Mouse (Mus musculus): ENCODE measurements around the gene Cmtm1. TPM values are rescaled to one million over a fixed set of nuclear protein-coding genes. Genes with fewer than 3 reads are reported as not detected.

The Cmtm1 gene
- total and polyA plus RNA-seq, 2 experiments from 2014 or later = not detected

- 1% methylated on average over 24 of the region's 24 CpGs for WGBS
- TF ChIP-seq EP300 (IDR thresholded peaks at IDR 0.05; ENCODE audit: low read depth) (no peak), CTCF (IDR thresholded peaks at IDR 0.05; ENCODE audit: low read depth) (0 out of 2 replicates have a peak, but pooled peaks have one; percentile 1)
Measured at GRCm38 (mm10) chr8:104341106-104341561, 31.2 kb upstream of the Cmtm1 start.

GRCm38 (mm10) chr8:104340233-104341105 is 30.5 kb upstream of the Cmtm1 start:
- Histone ChIP-seq H3K4me1 (ENCODE audit: control insufficient read depth, insufficient read depth) (no peaks in the 10 kb centered on the region; the same call in 1 of the 2 replicates), H3K36me3 (replicated peaks; ENCODE audit: control insufficient read depth, insufficient read depth, low read length) (no peaks in the 10 kb centered on the region; the same call in 1 of the 2 replicates), H3K4me2 (ENCODE audit: low read depth, low read length) (peak overlapping the region; percentile 85), H3K27me3 (ENCODE audit: control insufficient read depth, insufficient read depth, low read length) (no peaks in the 10 kb centered on the region), H3K9me3 (replicated peaks; ENCODE audit: control insufficient read depth, low read length) (no peaks in the 10 kb centered on the region), H3K9ac (replicated peaks; ENCODE audit: low read depth, low read length) (peak overlapping the region; percentile 73), H3K4me3 (ENCODE audit: low read depth, low read length) (peak overlapping the region; percentile 63), H3K27ac (ENCODE audit: low read depth) (peak overlapping the region; percentile 90)
- TF ChIP-seq CTCF (IDR thresholded peaks at IDR 0.05; ENCODE audit: low read depth) = peak; percentile 60
- peak; percentile 35; the same call in 1 of the 2 replicates for TF ChIP-seq EP300 (IDR thresholded peaks at IDR 0.05; ENCODE audit: low read depth)
- peak; percentile 60 for ATAC-seq (ENCODE audit: insufficient read depth, low read depth)
- DNase-seq (ENCODE audit: low spot score) = peak; percentile 79
- under 1% methylated on average over 47 of the region's 54 CpGs for WGBS

More at GRCm38 (mm10) chr8:104341106-104341561, 31.2 kb upstream of the Cmtm1 start:
- peak overlapping the region; percentile 73 for H3K9ac ChIP-seq (replicated peaks; ENCODE audit: low read depth, low read length)
- no peaks in the 10 kb centered on the region for H3K27me3 ChIP-seq (ENCODE audit: control insufficient read depth, insufficient read depth, low read length)
- peak overlapping the region; percentile 90 for H3K27ac ChIP-seq (ENCODE audit: low read depth)
- peak overlapping the region; percentile 63 for H3K4me3 ChIP-seq (ENCODE audit: low read depth, low read length)
- DNase-seq (ENCODE audit: low spot score) (peak; percentile 88), ATAC-seq (ENCODE audit: insufficient read depth, low read depth) (peak; percentile 77)
- peak overlapping the region; percentile 85 for H3K4me2 ChIP-seq (ENCODE audit: low read depth, low read length)
- H3K4me1 ChIP-seq (ENCODE audit: control insufficient read depth, insufficient read depth) = no peaks in the 10 kb centered on the region; the same call in 1 of the 2 replicates
- peaks cover 5% of the 10 kb centered on the region for H3K36me3 ChIP-seq (replicated peaks; ENCODE audit: control insufficient read depth, insufficient read depth, low read length)
- H3K9me3 ChIP-seq (replicated peaks; ENCODE audit: control insufficient read depth, low read length) = no peaks in the 10 kb centered on the region

- Histone ChIP-seq H3K4me2 (ENCODE audit: low read depth, low read length) (peak overlapping the region; percentile 85), H3K9me3 (replicated peaks; ENCODE audit: control insufficient read depth, low read length) (no peaks in the 10 kb centered on the region), H3K27ac (ENCODE audit: low read depth) (peak overlapping the region; percentile 90), H3K36me3 (replicated peaks; ENCODE audit: control insufficient read depth, insufficient read depth, low read length) (no peaks in the 10 kb centered on the region; the same call in 1 of the 2 replicates), H3K9ac (replicated peaks; ENCODE audit: low read depth, low read length) (peak overlapping the region; percentile 73), H3K4me3 (ENCODE audit: low read depth, low read length) (peak overlapping the region; percentile 63), H3K27me3 (ENCODE audit: control insufficient read depth, insufficient read depth, low read length) (no peaks in the 10 kb centered on the region), H3K4me1 (ENCODE audit: control insufficient read depth, insufficient read depth) (no peaks in the 10 kb centered on the region; the same call in 1 of the 2 replicates)
- ATAC-seq (ENCODE audit: insufficient read depth, low read depth) (no peak), DNase-seq (ENCODE audit: low spot score) (no peak)
- under 1% methylated on average over 6 of the region's 6 CpGs for WGBS
- TF ChIP-seq EP300 (IDR thresholded peaks at IDR 0.05; ENCODE audit: low read depth) (no peak), CTCF (IDR thresholded peaks at IDR 0.05; ENCODE audit: low read depth) (no peak)
Measured at GRCm38 (mm10) chr8:104339983-104340232, 30.0 kb upstream of the Cmtm1 start.

GRCm38 (mm10) chr8:104339229-104339982 is 29.5 kb upstream of the Cmtm1 start, which contains the start of gene Cmtm3:
Gene Cmtm3 (plus strand): TSS chr8:104339410.
- ATAC-seq (ENCODE audit: insufficient read depth, low read depth) = no peak
- 24% methylated on average over 17 of the region's 18 CpGs for WGBS

GRCm38 (mm10) chr8:104337890-104338289 is 27.9 kb upstream of the Cmtm1 start:
- no peak overlapping the region for H3K9ac ChIP-seq (replicated peaks; ENCODE audit: low read depth, low read length)
- TF ChIP-seq CTCF (IDR thresholded peaks at IDR 0.05; ENCODE audit: low read depth) (no peak), EP300 (IDR thresholded peaks at IDR 0.05; ENCODE audit: low read depth) (no peak)
- no peaks in the 10 kb centered on the region for H3K36me3 ChIP-seq (replicated peaks; ENCODE audit: control insufficient read depth, insufficient read depth, low read length)
- WGBS = 57% methylated on average over 3 of the region's 3 CpGs
- DNase-seq (ENCODE audit: low spot score) (no peak), ATAC-seq (ENCODE audit: insufficient read depth, low read depth) (no peak)
- H3K9me3 ChIP-seq (replicated peaks; ENCODE audit: control insufficient read depth, low read length) = no peaks in the 10 kb centered on the region
- no peak overlapping the region for H3K4me3 ChIP-seq (ENCODE audit: low read depth, low read length)
- H3K27me3 ChIP-seq (ENCODE audit: control insufficient read depth, insufficient read depth, low read length) = no peaks in the 10 kb centered on the region
- no peak overlapping the region for H3K4me2 ChIP-seq (ENCODE audit: low read depth, low read length)
- H3K27ac ChIP-seq (ENCODE audit: low read depth) = no peak overlapping the region
- no peaks in the 10 kb centered on the region; the same call in 1 of the 2 replicates for H3K4me1 ChIP-seq (ENCODE audit: control insufficient read depth, insufficient read depth)

More at GRCm38 (mm10) chr8:104339229-104339982, 29.5 kb upstream of the Cmtm1 start, which contains the start of gene Cmtm3:
- Histone ChIP-seq H3K9ac (replicated peaks; ENCODE audit: low read depth, low read length) (peak within 1 kb of the TSS; percentile 73), H3K27me3 (ENCODE audit: control insufficient read depth, insufficient read depth, low read length) (no peaks in the 10 kb centered on the region), H3K4me3 (ENCODE audit: low read depth, low read length) (peak within 1 kb of the TSS; percentile 63), H3K27ac (ENCODE audit: low read depth) (peak within 1 kb of the TSS; percentile 90), H3K4me1 (ENCODE audit: control insufficient read depth, insufficient read depth) (no peaks in the 10 kb centered on the region; the same call in 1 of the 2 replicates), H3K9me3 (replicated peaks; ENCODE audit: control insufficient read depth, low read length) (no peaks in the 10 kb centered on the region), H3K36me3 (replicated peaks; ENCODE audit: control insufficient read depth, insufficient read depth, low read length) (no peaks in the 10 kb centered on the region; the same call in 1 of the 2 replicates), H3K4me2 (ENCODE audit: low read depth, low read length) (peak within 1 kb of the TSS; percentile 85)
- no peak for TF ChIP-seq EP300 (IDR thresholded peaks at IDR 0.05; ENCODE audit: low read depth)
- TF ChIP-seq CTCF (IDR thresholded peaks at IDR 0.05; ENCODE audit: low read depth) = no peak
- DNase-seq (ENCODE audit: low spot score) = peak; percentile 45
